Mouse (Mus musculus): ENCODE data around the gene Uevld.

DNA sequence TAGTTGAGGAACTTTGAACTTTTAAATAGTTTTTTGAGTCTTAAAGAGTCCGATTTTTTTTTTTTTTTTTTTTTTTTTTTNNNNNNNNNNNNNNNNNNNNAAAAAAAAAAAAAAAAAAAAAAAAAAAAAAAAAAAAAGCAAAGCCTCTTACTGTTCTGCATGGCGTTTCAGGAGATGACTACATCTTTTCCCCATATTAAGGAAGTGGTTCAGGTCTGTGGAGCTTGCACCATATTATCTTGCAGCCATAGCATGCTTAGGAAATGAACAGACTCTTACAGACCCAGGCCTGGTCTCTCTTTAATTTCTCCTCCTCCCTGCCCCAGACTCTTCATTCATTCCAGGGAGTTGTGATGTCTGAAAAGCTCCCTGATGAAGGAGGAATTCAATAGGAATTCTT lies 77.3 kb downstream of the Uevld start:
- peak; percentile 74; the same call in 1 of the 2 replicates for TF ChIP-seq ZNF384 (IDR thresholded peaks at IDR 0.05; ENCODE audit: low read depth, low read length)
- TF ChIP-seq ZC3H11A (IDR thresholded peaks at IDR 0.05; ENCODE audit: borderline replicate concordance, low read depth, low read length), result no peak
- no peak for TF ChIP-seq MAFK (IDR thresholded peaks at IDR 0.05; ENCODE audit: insufficient read depth, low read depth, low read length)
- TF ChIP-seq HCFC1 (IDR thresholded peaks at IDR 0.05; ENCODE audit: borderline replicate concordance, insufficient read depth, low read length), result no peak
- TF ChIP-seq CHD2 (IDR thresholded peaks at IDR 0.05; ENCODE audit: low read depth, low read length), result no peak

All from ES-E14 (cell line).